18 mouse cellular contexts compared by ENCODE assay signal in genomic region chr16:30937665-30938064, GRCm38 (mm10).
"Had no signal": no experiment of that assay in that cellular context is flagged by ENCODE, and none has a peak within 500 bp of the region (broad histone marks: within the 10 kb centered on the region; RNA-seq: fewer than 3 reads in every experiment).

No protein-coding gene starts in this region.

- DNase-seq: kidney, adult 2 months; kidney, postnatal 25 days; layer of hippocampus, adult 9-11 months; lung, adult 18-20 months; lung, postnatal 10 days; lung, postnatal 4 days; midbrain, embryonic 14.5 days; right cerebral cortex, postnatal 14 days; thymus, adult 2 months; thymus, postnatal 14 days had no signal

- H3K27ac ChIP-seq: kidney, postnatal 0 days; layer of hippocampus, adult 2 months; liver, embryonic 14.5 days; lung, embryonic 15.5 days; stomach, postnatal 0 days had no signal

- H3K9ac ChIP-seq: liver, embryonic 14.5 days; lung, embryonic 15.5 days had no signal

- H3K27me3 ChIP-seq: lung, embryonic 15.5 days had no signal

- H3K4me2 ChIP-seq: liver, embryonic 11.5 days; lung, embryonic 15.5 days; midbrain, embryonic 11.5 days had no signal

- H3K9me3 ChIP-seq: lung, embryonic 15.5 days had no signal

- H3K36me3 ChIP-seq: lung, embryonic 15.5 days had no signal

- H3K4me3 ChIP-seq: layer of hippocampus, adult 2 months; lung, embryonic 15.5 days had no signal

- ATAC-seq: intestine, postnatal 0 days had no signal
